Mouse (Mus musculus) midbrain, embryonic 16.5 days (tissue): ENCODE results near the gene Arhgef5. TPM values are rescaled to one million over a fixed set of nuclear protein-coding genes. Genes with fewer than 3 reads are reported as not detected.

Experiments
- ATAC-seq: fragments of 200-750 bp; cut with Nextera tagmentation; 2 replicates; pipeline ENCODE4 v1.8.0; 2017; ENCODE audit warnings: moderate TSS enrichment
- H3K27ac ChIP-seq: fragments of 300-500 bp; sonication (generic); 2 replicates; pipeline ENCODE4 v1.5.1; 2014; ENCODE audit warnings: mild to moderate bottlenecking, low read length, mixed read lengths
- H3K27me3 ChIP-seq: fragments of 300-500 bp; sonication (generic); 2 replicates; pipeline ENCODE4 v1.6.1; 2014; ENCODE audit warnings: low read depth, low read length, mixed read lengths; ENCODE audit not compliant: control insufficient read depth, insufficient read depth
- H3K36me3 ChIP-seq: fragments of 300-500 bp; sonication (generic); 2 replicates; pipeline ENCODE4 v1.6.1; 2014; ENCODE audit warnings: mild to moderate bottlenecking, low read length, moderate library complexity, mixed read lengths; ENCODE audit not compliant: control insufficient read depth, insufficient read depth
- H3K4me1 ChIP-seq: fragments of 300-500 bp; sonication (generic); 2 replicates; pipeline ENCODE4 v1.6.1; 2014; ENCODE audit warnings: mild to moderate bottlenecking, low read length, mixed read lengths; ENCODE audit not compliant: control insufficient read depth, insufficient read depth
- H3K4me2 ChIP-seq: fragments of 300-500 bp; sonication (generic); 2 replicates; pipeline ENCODE4 v1.6.1; 2014; ENCODE audit warnings: mild to moderate bottlenecking, low read length, mixed read lengths
- H3K4me3 ChIP-seq: fragments of 300-500 bp; sonication (generic); 2 replicates; pipeline ENCODE4 v1.5.1; 2014; ENCODE audit warnings: low read depth, mild to moderate bottlenecking, low read length, moderate library complexity, mixed read lengths
- H3K9ac ChIP-seq: fragments of 300-500 bp; sonication (generic); 2 replicates; pipeline ENCODE4 v1.6.1; 2014; ENCODE audit warnings: low read depth, low read length, mixed read lengths
- H3K9me3 ChIP-seq: fragments of 300-500 bp; sonication (generic); replicated peaks from 2 replicates; pipeline ENCODE4 v1.6.1; 2014; ENCODE audit warnings: mild to moderate bottlenecking, low read length, mixed read lengths; ENCODE audit not compliant: control insufficient read depth, poor library complexity, severe bottlenecking
- WGBS: fragments of 180-500 bp; shearing (Covaris S2); extraction: QIAGEN DNeasy Blood & Tissue Kit; methylation state at CpG from one replicate; pipeline ENCODE4 v1.1.7; 2014; 5-methylcytosine and 5-hydroxymethylcytosine counted together
- polyA plus RNA-seq: library from polyadenylated mRNA; unstranded; fragments of >200 nt; fragmentation: Nextera tagmentation; extraction: Ambion mirVana; gene quantifications from 2 replicates; pipeline ENCODE4 v1.2.1, GENCODE M21; 2015

Gene Arhgef5
- polyA plus RNA-seq, 1 experiment from 2014 or later = 2.4 TPM

DNA sequence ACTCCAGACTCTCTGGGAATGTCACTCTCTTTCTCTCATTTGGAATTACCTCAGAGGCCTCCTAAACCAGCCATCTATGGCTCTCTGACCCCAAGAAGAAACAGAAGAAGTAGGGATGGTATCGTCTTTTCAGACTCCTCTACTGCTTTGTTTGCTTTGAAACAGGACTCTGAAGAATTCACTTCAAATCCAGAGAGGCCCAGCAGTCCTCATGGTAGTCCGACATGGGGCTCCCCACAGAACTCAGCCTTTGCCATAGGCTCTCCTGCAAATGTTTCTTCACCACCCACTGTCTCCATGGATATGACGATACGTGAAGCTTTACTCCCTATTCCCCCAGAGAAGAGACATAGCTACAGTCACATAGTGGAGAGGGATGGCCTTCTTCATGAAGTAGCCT, 8.7 kb downstream of the Arhgef5 start:
- WGBS = 89% methylated on average over 4 of the region's 4 CpGs

GRCm38 (mm10) chr6:43278247-43278646, 12.9 kb downstream of the Arhgef5 start:
- Histone ChIP-seq H3K9ac (no peak overlapping the region), H3K27me3 (no peaks in the 10 kb centered on the region), H3K36me3 (no peaks in the 10 kb centered on the region), H3K4me1 (no peaks in the 10 kb centered on the region), H3K4me2 (no peak overlapping the region), H3K27ac (no peak overlapping the region), H3K4me3 (no peak overlapping the region), H3K9me3 (no peaks in the 10 kb centered on the region)
- no peak for ATAC-seq

More for the DNA sequence above, 8.7 kb downstream of the Arhgef5 start:
- Histone ChIP-seq H3K36me3 (no peaks in the 10 kb centered on the region), H3K9me3 (no peaks in the 10 kb centered on the region), H3K9ac (no peak overlapping the region), H3K27ac (no peak overlapping the region), H3K4me1 (no peaks in the 10 kb centered on the region), H3K4me3 (no peak overlapping the region), H3K27me3 (no peaks in the 10 kb centered on the region), H3K4me2 (no peak overlapping the region)
- ATAC-seq = no peak

- Histone ChIP-seq H3K27me3 (no peaks in the 10 kb centered on the region), H3K4me3 (no peak overlapping the region), H3K27ac (no peak overlapping the region), H3K36me3 (no peaks in the 10 kb centered on the region), H3K9me3 (no peaks in the 10 kb centered on the region), H3K9ac (no peak overlapping the region), H3K4me1 (no peaks in the 10 kb centered on the region), H3K4me2 (no peak overlapping the region)
- no peak for ATAC-seq
- 93% methylated on average over 5 of the region's 5 CpGs for WGBS
These were observed 15.1 kb downstream of the Arhgef5 start for GRCm38 (mm10) chr6:43280481-43280880.

DNA sequence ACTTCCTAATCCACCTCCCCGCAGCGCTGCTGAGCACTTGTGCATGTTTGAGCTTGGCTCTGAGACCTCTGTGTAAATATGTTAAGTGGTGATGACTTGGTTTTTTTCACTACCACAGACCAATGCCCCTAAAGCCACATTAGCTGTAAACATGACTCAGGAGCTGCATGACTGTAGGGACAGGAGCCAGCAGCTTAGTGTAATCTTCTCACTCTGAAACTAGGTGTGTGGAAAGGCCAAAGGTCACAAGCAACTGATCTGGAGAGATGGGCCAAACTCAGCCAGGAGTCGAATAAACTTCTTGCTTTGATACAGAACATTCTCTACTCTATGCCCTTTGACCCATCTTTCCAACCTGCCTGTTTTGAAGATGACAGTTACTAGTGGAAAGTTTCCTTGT, 26.7 kb downstream of the Arhgef5 start:
- H3K27me3 ChIP-seq = no peaks in the 10 kb centered on the region
- no peak overlapping the region for H3K4me3 ChIP-seq
- no peaks in the 10 kb centered on the region for H3K36me3 ChIP-seq
- H3K9me3 ChIP-seq = no peaks in the 10 kb centered on the region
- ATAC-seq = no peak
- 77% methylated on average over 3 of the region's 3 CpGs for WGBS
- no peak overlapping the region for H3K27ac ChIP-seq
- H3K9ac ChIP-seq = no peak overlapping the region
- peaks cover 7% of the 10 kb centered on the region for H3K4me1 ChIP-seq
- no peak overlapping the region for H3K4me2 ChIP-seq

GRCm38 (mm10) chr6:43292471-43293076, 27.2 kb downstream of the Arhgef5 start:
- 79% methylated on average over 6 of the region's 6 CpGs for WGBS
- peaks cover 10% of the 10 kb centered on the region for H3K4me1 ChIP-seq
- ATAC-seq = no peak
- no peak overlapping the region for H3K4me2 ChIP-seq
- H3K27ac ChIP-seq = no peak overlapping the region
- H3K9me3 ChIP-seq = no peaks in the 10 kb centered on the region
- H3K36me3 ChIP-seq = no peaks in the 10 kb centered on the region
- no peak overlapping the region for H3K4me3 ChIP-seq
- H3K9ac ChIP-seq = no peak overlapping the region
- no peaks in the 10 kb centered on the region for H3K27me3 ChIP-seq

GRCm38 (mm10) chr6:43293175-43293574, 27.8 kb downstream of the Arhgef5 start:
- WGBS = 85% methylated on average over 7 of the region's 7 CpGs
- no peak overlapping the region for H3K9ac ChIP-seq
- no peak for ATAC-seq
- H3K27ac ChIP-seq = no peak overlapping the region
- H3K9me3 ChIP-seq = no peaks in the 10 kb centered on the region
- H3K36me3 ChIP-seq = no peaks in the 10 kb centered on the region
- no peaks in the 10 kb centered on the region for H3K27me3 ChIP-seq
- no peak overlapping the region for H3K4me3 ChIP-seq
- no peak overlapping the region for H3K4me2 ChIP-seq
- peaks cover 14% of the 10 kb centered on the region for H3K4me1 ChIP-seq

- no peak for ATAC-seq
- no peaks in the 10 kb centered on the region for H3K36me3 ChIP-seq
- peaks cover 14% of the 10 kb centered on the region for H3K4me1 ChIP-seq
- WGBS = 54% methylated on average over 5 of the region's 5 CpGs
- H3K9me3 ChIP-seq = no peaks in the 10 kb centered on the region
- H3K27ac ChIP-seq = no peak overlapping the region
- H3K27me3 ChIP-seq = no peaks in the 10 kb centered on the region
- H3K4me3 ChIP-seq = no peak overlapping the region
- H3K9ac ChIP-seq = no peak overlapping the region; the same call in 1 of the 2 replicates
- no peak overlapping the region for H3K4me2 ChIP-seq
These were observed 30.5 kb downstream of the Arhgef5 start for GRCm38 (mm10) chr6:43295908-43296307.

DNA sequence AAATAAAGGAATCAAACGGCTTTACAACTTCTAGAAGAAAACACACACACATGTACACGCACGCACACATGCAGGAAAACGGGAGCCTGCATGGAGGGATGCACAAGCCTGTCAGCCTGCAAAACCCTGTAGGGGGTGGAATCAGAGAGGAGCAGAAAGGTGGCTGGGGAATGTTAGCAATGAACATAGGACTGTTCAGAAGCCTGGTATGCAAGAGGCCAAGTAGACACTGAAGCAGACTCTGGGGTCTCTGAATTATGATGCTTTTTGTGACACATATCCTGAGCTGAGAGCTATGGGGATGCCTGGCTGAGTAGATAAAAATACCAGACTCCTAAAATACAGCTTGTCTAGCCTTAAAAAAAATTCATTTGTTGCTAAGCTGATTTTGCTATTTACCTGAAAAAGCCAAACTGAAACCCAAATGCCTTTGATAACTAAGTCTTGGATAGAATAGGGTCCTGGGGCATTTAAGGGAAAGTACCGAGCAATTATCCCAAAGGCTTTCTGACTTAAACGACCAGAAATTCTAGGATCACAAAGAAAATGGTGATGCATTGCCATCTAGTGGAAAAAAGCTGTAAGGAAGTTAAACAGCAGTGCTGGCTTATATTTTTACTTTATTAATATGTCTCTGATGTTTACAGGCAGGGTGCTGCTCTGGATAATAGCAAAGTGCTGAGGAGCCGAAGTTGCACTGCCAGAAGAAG, 31.6 kb downstream of the Arhgef5 start:
- H3K9ac ChIP-seq = peak overlapping the region; percentile 31; the same call in 1 of the 2 replicates
- H3K36me3 ChIP-seq = no peaks in the 10 kb centered on the region
- WGBS = 34% methylated on average over 7 of the region's 7 CpGs
- peak; percentile 79 for ATAC-seq
- H3K4me3 ChIP-seq = no peak overlapping the region
- peak overlapping the region; percentile 50 for H3K27ac ChIP-seq
- peak overlapping the region; percentile 17; the same call in 1 of the 2 replicates for H3K4me2 ChIP-seq
- peaks cover 14% of the 10 kb centered on the region for H3K4me1 ChIP-seq
- no peaks in the 10 kb centered on the region for H3K27me3 ChIP-seq
- H3K9me3 ChIP-seq = no peaks in the 10 kb centered on the region

GRCm38 (mm10) chr6:43297508-43297850, 32.1 kb downstream of the Arhgef5 start:
- H3K9me3 ChIP-seq = no peaks in the 10 kb centered on the region
- no peaks in the 10 kb centered on the region for H3K36me3 ChIP-seq
- peaks cover 14% of the 10 kb centered on the region for H3K4me1 ChIP-seq
- no peak overlapping the region for H3K4me2 ChIP-seq
- H3K9ac ChIP-seq = no peak overlapping the region
- WGBS = 3% methylated on average over 2 of the region's 2 CpGs
- H3K27me3 ChIP-seq = no peaks in the 10 kb centered on the region
- peak; percentile 71; the same call in 1 of the 2 replicates for ATAC-seq
- no peak overlapping the region for H3K27ac ChIP-seq
- H3K4me3 ChIP-seq = no peak overlapping the region
